8 mouse cellular contexts compared by ENCODE assay signal in genomic region chr14:24793375-24794285, GRCm38 (mm10).
DNase-seq lines count a peak whose midpoint lies in the region; ATAC-seq and TF ChIP-seq lines count a peak whose summit lies in the region.

No protein-coding gene starts in this region.

- peaks cover 3% of the 10 kb centered on the region; the same call in 1 of the 2 replicates for H3K4me1 ChIP-seq in intestine, embryonic 14.5 days (replicated peaks; ENCODE audit: control insufficient read depth, insufficient read depth, low read length)
- H3K4me1 ChIP-seq in intestine, postnatal 0 days (replicated peaks; ENCODE audit: control insufficient read depth, insufficient read depth, low read length): no peaks in the 10 kb centered on the region
- H3K4me1 ChIP-seq in forebrain, embryonic 14.5 days (ENCODE audit: control insufficient read depth, insufficient read depth, low read length): peaks cover 8% of the 10 kb centered on the region
- H3K4me1 ChIP-seq in hindbrain, postnatal 0 days (ENCODE audit: insufficient read depth, low read length): 0 out of 2 replicates have a peak, but pooled peaks cover 4% of the 10 kb centered on the region

- H3K36me3 ChIP-seq in intestine, embryonic 14.5 days (ENCODE audit: control insufficient read depth, insufficient read depth, low read length): no peaks in the 10 kb centered on the region
- H3K36me3 ChIP-seq in intestine, postnatal 0 days (ENCODE audit: control insufficient read depth, insufficient read depth): no peaks in the 10 kb centered on the region
- no peaks in the 10 kb centered on the region for H3K36me3 ChIP-seq in forebrain, embryonic 14.5 days (ENCODE audit: control insufficient read depth, insufficient read depth, low read length)
- no peaks in the 10 kb centered on the region for H3K36me3 ChIP-seq in hindbrain, postnatal 0 days (ENCODE audit: insufficient read depth, low read length)

- H3K27ac ChIP-seq in intestine, embryonic 14.5 days (ENCODE audit: low read depth): 0 out of 2 replicates have a peak overlapping the region, but pooled peaks have one; percentile 16
- H3K27ac ChIP-seq in intestine, postnatal 0 days (ENCODE audit: low read depth, low read length): no peak overlapping the region
- peak overlapping the region; percentile 72 for H3K27ac ChIP-seq in forebrain, embryonic 14.5 days (ENCODE audit: low read depth, low read length)
- peak overlapping the region; percentile 69 for H3K27ac ChIP-seq in hindbrain, postnatal 0 days

- H3K4me3 ChIP-seq in intestine, embryonic 14.5 days (ENCODE audit: low read depth, low read length): no peak overlapping the region
- no peak overlapping the region for H3K4me3 ChIP-seq in intestine, postnatal 0 days (ENCODE audit: low read depth, low read length)
- no peak overlapping the region for H3K4me3 ChIP-seq in forebrain, embryonic 14.5 days (ENCODE audit: low read depth, low read length)
- H3K4me3 ChIP-seq in hindbrain, postnatal 0 days (ENCODE audit: low read length): no peak overlapping the region

- no peak for DNase-seq in intestine, embryonic 14.5 days (ENCODE audit: low spot score)
- peak; percentile 34 for DNase-seq in adrenal gland, postnatal 14 days
- peak; percentile 76 for DNase-seq in forebrain, embryonic 14.5 days (ENCODE audit: low spot score)
- peak; percentile 78 for DNase-seq in hindbrain, postnatal 0 days (ENCODE audit: low spot score)
- peak; percentile 34 for DNase-seq in ovary, postnatal 10 days (ENCODE audit: low spot score)
- no peak for DNase-seq in kidney, adult 8-10 months

- no peak overlapping the region for H3K4me2 ChIP-seq in intestine, embryonic 14.5 days (ENCODE audit: low read length)
- H3K4me2 ChIP-seq in intestine, postnatal 0 days (replicated peaks; ENCODE audit: low read depth): no peak overlapping the region
- no peak overlapping the region for H3K4me2 ChIP-seq in forebrain, embryonic 14.5 days (ENCODE audit: low read length)
- no peak overlapping the region for H3K4me2 ChIP-seq in hindbrain, postnatal 0 days (ENCODE audit: low read depth, low read length)

- ATAC-seq in intestine, embryonic 14.5 days (replicated peaks; ENCODE audit: low FRiP score, low TSS enrichment, low read depth): no peak
- ATAC-seq in intestine, postnatal 0 days: no peak
- ATAC-seq in forebrain, embryonic 14.5 days: peak; percentile 72
- peak; percentile 70 for ATAC-seq in hindbrain, postnatal 0 days
- no peak for ATAC-seq in erythroblast, adult 5-6 weeks (replicated peaks; ENCODE audit: low FRiP score, poor library complexity, severe bottlenecking)

- no peak for TF ChIP-seq CTCF in intestine, postnatal 0 days (IDR thresholded peaks at IDR 0.05; ENCODE audit: low read depth)
- TF ChIP-seq CTCF in hindbrain, postnatal 0 days (IDR thresholded peaks at IDR 0.05; ENCODE audit: low read depth): no peak

- H3K27me3 ChIP-seq in intestine, embryonic 14.5 days (replicated peaks; ENCODE audit: control insufficient read depth, insufficient read depth, low read length): no peaks in the 10 kb centered on the region
- H3K27me3 ChIP-seq in intestine, postnatal 0 days (replicated peaks; ENCODE audit: control insufficient read depth, insufficient read depth, low read length): no peaks in the 10 kb centered on the region
- H3K27me3 ChIP-seq in forebrain, embryonic 14.5 days (replicated peaks; ENCODE audit: control insufficient read depth, insufficient read depth, low read length): no peaks in the 10 kb centered on the region
- no peaks in the 10 kb centered on the region for H3K27me3 ChIP-seq in hindbrain, postnatal 0 days (ENCODE audit: insufficient read depth, low read length)

- no peaks in the 10 kb centered on the region for H3K9me3 ChIP-seq in intestine, embryonic 14.5 days (ENCODE audit: control insufficient read depth, low read length)
- H3K9me3 ChIP-seq in intestine, postnatal 0 days (ENCODE audit: control insufficient read depth): no peaks in the 10 kb centered on the region
- 0 out of 2 replicates have a peak, but pooled peaks cover 3% of the 10 kb centered on the region for H3K9me3 ChIP-seq in forebrain, embryonic 14.5 days (replicated peaks; ENCODE audit: control insufficient read depth, low read length)
- no peaks in the 10 kb centered on the region for H3K9me3 ChIP-seq in hindbrain, postnatal 0 days (ENCODE audit: low read length)

- WGBS in intestine, embryonic 14.5 days: 51% methylated on average over 10 of the region's 10 CpGs
- WGBS in intestine, postnatal 0 days: 53% methylated on average over 10 of the region's 10 CpGs
- 34% methylated on average over 10 of the region's 10 CpGs for WGBS in forebrain, embryonic 14.5 days
- 32% methylated on average over 10 of the region's 10 CpGs for WGBS in hindbrain, postnatal 0 days

- no peak overlapping the region for H3K9ac ChIP-seq in intestine, embryonic 14.5 days (ENCODE audit: low read length)
- no peak overlapping the region for H3K9ac ChIP-seq in intestine, postnatal 0 days (ENCODE audit: low read depth, low read length)
- H3K9ac ChIP-seq in forebrain, embryonic 14.5 days (ENCODE audit: low read length): no peak overlapping the region
- no peak overlapping the region for H3K9ac ChIP-seq in hindbrain, postnatal 0 days (replicated peaks; ENCODE audit: low read length)

Comparison
In these comparisons a context has a peak if more than half of its experiments do, and no peak if none do; other contexts are left out.
1. ATAC-seq: peak in forebrain, embryonic 14.5 days (single experiment) and hindbrain, postnatal 0 days (single experiment); none in intestine, embryonic 14.5 days (single experiment), intestine, postnatal 0 days (single experiment) and erythroblast, adult 5-6 weeks (single experiment).
2. DNase-seq: peak in adrenal gland, postnatal 14 days (single experiment), forebrain, embryonic 14.5 days (single experiment), hindbrain, postnatal 0 days (single experiment) and ovary, postnatal 10 days (single experiment); none in intestine, embryonic 14.5 days (single experiment) and kidney, adult 8-10 months (0 of 2).